Mouse (Mus musculus) mouse trophoblast stem cell (cell line): ENCODE measurements around the gene Tnni3k.
"Not testable (repeated sequence)": the region's sequence is repeated elsewhere in the genome, so short reads cannot be mapped to it uniquely, and the experiment has no call there.

Experiments
- in situ Hi-C, 2 experiments: fragments of 300-500 bp; cut with MseI, MboI; formaldehyde crosslinking; loops; 2 replicates in 1 of 2; 3 replicates in 1 of 2; pipeline ENCODE4 v1.15.1; 2025

Gene Tnni3k

DNA sequence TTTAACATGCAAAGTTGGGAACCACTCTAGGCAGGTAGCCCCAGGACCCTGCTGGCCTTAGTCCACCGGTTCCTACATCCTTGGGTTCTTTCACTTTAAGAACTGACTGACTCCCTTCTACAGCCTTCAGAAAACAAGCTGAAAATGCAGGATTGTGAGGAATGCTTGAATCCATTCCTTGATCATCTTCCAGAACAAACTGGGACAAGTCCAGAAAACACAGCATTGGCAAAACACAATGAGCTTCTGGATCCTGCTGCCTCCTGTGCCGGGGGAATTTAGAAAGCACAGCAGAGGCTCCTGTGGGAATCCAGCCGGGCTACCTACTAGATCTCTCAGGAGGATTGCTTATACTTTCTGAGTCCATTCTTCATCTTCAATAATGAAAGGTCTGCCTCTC lies 229.5 kb downstream of the Tnni3k start:
- in situ Hi-C loops: no loop called here

DNA sequence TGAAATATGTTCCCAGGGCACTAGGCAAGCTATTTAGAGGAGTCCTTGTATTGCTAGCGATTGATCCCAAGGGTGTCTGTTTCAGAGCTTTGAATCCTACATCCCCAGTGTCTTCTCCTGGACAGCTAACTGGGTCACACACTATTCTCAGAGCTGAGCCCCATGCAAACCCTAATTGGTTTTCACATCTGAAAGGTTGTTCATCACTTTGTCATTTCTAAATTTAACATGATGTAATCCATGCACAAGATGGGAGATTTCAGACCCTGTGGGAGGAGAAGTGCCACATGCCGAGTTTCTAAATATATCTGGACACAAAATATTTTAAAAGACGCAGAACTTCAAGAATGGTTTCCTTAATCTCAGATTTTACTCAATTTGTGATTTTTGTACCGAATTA lies 230.5 kb downstream of the Tnni3k start:
- in situ Hi-C loops: no loop called here

DNA sequence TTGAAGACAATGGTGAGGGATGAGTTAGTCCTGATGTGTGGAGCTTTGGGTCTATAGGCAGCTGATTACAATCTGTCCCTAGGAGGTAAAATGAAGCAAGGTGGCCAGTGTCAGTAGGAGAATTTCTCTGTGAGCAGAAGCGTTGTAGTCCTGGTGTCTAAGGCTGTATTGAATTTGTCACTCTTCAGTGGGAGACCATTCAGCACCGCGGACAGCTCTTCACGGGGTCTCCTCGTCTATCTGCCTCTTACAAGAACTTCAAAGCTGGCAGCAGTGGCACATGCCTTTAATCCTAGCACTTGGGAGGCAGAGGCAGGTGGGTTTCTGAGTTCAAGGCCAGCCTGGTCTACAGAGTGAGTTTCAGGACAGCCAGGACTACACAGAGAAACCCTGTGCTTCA lies 235.5 kb downstream of the Tnni3k start:
- in situ Hi-C loops: not testable (repeated sequence)

DNA sequence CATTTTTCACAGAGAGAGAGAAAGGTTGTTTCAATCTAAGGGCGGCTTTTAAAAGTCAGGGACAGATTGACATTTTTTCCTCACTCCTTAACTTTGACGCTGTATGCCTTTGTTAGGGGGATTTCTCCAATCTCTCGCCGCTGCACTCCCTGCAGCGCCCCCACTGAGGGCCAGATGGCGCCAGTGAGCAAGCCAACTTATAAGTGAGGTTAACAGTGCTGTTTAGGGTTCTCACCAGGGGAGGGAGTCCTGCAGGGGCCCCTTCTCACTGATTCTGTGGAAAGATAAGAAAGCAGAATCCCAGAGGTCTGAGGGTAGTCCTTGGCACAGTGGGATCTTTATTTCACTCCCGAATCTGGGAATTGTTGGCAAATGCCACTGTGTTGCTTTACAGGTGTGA lies 237.5 kb downstream of the Tnni3k start:
- in situ Hi-C loops: no loop called here

DNA sequence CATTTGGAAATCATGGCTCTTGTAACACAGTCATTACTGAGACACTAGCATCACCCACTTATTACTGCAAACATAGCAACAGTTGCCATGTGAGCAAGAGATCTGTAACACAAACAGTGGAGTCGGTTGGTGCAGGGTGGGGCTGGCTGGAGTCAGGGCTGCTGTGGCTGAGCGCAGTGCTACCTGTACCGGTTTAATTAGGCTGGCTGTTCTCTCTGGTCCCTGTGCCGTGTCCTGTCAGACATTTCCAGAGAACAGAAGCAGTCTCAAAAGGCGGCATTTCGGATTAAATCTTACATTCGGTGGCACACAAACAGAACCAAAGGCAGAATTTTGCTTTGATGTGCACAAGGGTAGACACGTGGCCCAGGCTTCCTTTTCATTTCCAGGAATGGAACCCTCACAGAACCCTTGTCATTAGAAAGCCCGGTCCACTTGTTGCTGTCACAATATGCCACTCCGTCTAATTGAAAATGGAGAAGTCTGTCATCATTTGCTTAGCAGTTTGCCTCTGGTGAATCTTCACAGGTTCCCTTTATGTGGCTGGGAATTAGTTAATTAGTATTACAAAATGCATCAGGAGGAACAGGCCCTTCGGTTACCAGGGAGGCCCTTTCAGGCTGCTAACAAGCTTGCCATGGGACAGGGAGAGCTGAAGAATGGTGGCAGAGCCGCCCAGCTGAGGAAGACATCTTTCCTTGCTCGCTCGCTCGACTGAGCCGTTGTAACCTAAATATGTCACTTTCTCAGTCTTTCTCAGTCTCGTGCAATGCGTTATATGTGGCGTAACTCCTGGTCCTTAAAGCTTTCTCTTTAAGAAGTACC lies 238.2 kb downstream of the Tnni3k start:
- in situ Hi-C loops: no loop called here

DNA sequence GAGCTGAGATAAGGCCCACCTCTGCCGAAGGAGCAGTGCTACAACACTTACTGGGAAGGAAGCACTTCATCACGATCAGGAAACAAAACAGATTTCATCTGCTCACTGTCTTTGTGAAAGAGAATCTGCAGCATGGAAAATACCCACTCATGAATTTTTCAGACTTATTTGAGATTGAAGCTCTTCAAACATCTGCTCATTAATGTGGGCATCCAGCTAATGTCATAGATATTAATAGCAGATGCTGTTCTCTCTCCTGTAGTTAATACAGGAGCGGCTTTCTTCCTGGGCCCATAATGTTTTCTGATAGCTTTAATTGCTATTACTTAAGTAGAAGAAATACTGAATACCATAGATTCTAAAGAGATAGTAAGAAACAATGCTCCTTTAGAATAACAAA lies 239.0 kb downstream of the Tnni3k start:
- in situ Hi-C loops: no loop called here

DNA sequence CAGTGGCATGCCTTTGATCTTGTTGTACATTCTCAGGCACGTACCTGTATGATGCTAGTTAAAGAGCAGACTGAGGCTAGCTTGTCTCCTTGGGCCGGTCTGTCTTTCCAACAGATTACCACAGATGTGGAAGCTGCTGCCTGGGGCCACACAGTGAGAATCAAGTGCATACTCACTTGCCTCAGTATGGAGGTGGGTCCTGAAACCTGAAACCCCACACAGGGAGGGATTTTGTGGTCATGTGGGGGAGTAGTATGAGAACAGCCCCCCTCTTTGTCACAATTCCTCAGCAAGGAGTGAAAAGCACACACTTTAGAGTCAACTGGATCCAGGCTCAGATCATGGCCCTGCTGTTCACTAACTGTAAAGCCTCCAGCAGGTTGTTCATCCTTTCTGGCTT lies 239.6 kb downstream of the Tnni3k start:
- in situ Hi-C loops: no loop called here

DNA sequence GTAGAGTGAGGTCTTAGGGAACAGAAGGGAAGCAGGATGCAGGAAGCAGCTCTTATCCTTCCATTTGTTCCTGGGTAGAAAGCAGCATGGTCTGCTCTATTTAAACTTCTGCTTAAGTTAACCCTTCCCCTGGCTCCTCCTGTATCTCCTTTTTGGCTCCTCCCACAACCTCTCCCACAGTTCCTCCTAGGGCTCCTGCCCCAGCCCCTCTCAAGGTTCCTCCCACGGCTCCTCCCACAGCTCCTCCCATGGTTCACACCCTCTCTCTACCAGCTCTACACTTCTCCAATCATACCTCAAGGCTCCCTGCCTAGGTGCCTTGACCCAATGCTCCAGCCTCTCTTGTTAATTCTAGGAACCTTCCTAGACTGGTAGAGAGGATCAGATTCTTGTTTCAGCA lies 242.3 kb downstream of the Tnni3k start:
- in situ Hi-C loops: no loop called here

DNA sequence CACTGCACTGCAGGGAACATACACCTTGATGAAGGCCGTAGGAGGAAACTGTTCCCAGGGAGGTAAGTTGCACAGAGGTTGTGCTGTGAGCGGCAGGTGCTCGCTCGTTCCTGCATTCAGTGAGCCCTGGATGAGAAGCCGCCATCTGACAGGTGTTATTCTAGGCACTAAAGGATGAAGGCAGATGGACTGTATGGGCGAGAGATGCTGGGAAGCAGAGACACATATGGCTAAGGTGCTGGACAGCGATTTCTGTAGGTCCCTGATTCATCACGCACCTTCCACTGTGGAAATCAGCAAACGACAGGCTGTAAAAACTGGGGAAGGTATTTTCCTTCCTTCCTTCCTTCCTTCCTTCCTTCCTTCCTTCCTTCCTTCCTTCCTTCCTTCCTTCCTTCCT lies 243.4 kb downstream of the Tnni3k start:
- in situ Hi-C loops: no loop called here

DNA sequence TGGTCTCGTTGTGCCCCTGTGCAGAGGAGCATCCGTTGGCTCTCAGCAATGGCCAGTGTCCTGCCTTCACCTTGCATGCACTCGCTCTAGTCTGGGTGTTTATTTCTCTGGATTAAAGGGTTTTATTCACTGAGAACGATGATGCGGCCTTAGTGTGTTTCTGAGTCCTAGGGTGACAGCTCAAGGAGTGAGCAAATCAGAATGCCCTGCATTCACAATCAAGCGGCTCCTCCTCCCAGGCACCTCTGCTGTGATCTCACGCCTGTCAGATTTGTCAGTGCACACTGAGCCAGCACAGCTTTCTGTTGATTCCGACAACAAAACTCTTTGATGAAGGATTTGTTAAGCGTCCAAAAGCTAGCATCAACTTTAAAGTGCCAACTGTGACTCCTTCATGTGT lies 243.9 kb downstream of the Tnni3k start:
- in situ Hi-C loops: no loop called here

DNA sequence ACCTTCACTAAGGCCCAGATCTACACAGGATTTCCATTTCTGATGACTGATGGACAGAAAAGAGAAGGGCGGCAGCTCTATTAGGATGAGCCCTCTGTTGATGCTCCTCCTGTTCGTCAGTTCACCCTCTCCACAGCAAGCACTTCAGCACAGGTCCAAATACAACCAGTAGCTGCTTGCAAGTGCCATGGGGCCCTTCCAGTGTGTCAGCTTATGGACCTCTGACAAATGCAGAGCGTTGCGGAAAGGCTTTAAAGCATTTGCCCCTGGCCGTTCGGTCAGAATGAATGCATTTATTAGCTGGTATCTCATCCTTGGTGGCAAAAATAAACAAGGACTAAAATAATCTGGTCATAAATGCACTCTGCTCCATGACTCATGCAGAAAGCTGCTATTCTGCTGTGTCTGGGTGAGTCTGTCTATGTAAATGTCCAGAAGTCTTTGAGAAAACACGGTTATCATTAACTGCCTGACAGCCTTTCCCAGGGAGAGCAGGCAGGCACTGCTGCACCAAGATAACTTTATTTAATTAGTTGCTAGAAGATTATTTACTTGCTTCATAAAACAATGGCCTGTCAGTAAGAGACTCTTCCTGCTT lies 244.8 kb downstream of the Tnni3k start:
- in situ Hi-C loops: no loop called here

DNA sequence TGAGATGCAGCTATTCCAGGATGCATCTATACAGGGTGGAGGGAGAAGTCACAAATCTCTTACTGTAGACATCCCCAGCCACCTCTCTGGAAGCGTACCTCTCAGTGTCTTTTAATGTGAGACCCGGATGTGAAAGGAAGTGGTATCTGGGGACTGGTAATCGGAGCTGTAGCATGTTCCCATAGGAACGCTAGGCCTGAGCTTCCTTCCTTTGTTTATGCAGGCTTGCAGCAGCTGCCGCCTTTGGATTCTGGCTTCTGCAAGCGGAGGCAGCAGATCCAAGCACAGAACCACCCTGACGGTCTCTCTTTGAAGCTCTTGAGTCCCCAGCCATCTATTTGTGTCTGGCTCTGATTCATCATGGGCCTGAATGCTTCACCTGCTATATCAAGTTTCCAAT lies 248.6 kb downstream of the Tnni3k start:
- in situ Hi-C loops: no loop called here

DNA sequence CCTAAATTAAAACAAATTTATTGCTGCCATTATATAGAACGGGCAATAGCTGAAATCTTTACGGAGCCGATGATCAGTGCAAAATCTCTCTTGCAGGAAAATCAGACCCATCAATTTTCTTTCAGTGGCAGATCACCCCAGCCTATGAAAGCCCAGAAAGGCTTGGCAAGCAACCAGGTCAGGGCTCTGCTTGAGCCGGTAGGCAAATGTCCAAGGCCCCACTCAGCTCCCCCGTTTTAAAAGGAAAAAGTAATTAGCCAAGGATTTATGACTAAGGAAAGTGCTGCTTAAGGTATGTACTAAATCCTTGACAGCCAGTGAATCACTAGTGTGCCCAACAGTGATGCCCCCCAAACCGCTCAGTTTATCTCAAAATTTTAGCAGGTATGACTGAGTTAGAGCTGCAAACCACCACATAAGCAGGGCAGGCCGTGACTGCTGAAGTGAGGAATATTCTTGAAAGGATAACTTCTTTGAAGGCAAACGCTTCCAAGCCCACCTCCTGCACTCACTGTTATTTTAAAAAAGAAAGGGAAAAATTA lies 254.2 kb downstream of the Tnni3k start:
- in situ Hi-C loops: no loop called here

DNA sequence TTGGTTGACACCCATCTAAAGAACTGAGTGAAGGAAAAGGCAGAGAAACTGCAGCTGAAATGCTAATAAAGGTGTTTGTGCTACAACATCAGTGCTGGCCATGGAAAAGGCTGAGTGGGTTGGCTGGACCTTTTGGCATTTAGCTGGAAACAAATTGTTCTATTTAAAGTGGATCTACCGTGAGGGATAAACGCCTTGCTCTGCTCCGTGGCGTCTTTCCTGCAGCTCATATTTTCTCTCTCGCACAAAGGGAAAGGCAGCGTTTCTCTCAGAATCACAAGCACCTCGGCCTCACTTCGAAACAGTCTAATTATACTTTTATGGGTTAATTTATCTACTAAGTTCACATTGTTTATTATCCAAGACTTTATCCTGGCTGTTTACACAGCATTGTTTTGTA lies 254.8 kb downstream of the Tnni3k start:
- in situ Hi-C loops: no loop called here

DNA sequence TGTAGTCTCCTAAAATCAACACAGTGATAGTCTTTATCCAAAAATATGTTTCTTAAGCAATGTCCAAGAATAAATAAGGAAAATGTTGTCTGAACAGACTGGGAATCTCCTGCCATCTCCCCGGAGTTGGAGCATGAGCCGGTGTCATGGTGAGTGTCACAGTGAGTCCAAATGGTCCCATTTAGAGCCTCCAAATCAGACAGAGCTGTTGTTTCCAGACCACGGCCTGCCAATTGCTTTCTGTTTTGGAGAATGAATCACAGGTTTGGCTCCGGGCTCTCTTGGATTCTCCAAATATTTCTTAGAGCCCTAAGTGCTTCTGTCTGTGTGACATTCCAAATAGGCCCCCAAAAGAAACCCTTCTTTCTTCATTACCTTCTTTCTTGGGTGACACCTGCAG lies 256.4 kb downstream of the Tnni3k start:
- in situ Hi-C loops: no loop called here

DNA sequence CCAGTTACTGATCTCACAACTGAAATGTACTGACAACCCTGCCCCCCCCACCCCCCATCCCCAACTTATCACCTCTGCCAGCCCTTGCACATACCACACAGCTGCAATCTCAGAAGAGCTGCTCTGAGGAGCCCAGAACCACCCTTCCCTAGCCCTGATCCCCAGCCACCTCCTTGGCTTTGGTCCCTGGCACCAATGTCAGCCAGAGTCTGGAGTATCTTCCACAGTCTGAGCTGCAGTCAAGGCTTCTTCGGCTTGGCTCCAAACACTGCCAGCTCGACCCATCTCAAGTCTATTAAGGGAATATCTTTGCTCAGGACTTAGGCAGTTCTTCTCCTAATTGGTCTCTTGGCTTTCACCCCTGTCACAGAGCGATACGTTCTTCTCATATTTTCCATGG lies 261.6 kb downstream of the Tnni3k start:
- in situ Hi-C loops: no loop called here

DNA sequence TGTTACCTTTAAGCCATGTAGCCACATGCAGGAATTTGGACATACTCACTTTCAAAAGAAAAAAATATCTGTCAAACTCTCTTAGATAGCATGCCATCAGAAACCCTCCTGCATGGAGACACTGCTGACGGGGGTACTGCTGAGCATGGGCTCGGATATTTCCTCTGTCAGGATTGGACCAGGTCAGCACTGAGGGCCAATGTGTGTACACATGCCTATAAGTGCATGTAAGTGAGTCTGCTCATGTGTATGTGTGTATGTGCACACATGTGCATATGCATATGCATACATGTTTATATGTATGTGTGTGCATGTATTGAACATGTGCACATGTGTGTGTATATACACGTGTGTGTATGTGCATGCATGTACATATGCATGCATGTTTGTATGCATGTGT lies 267.6 kb downstream of the Tnni3k start:
- in situ Hi-C loops: no loop called here

DNA sequence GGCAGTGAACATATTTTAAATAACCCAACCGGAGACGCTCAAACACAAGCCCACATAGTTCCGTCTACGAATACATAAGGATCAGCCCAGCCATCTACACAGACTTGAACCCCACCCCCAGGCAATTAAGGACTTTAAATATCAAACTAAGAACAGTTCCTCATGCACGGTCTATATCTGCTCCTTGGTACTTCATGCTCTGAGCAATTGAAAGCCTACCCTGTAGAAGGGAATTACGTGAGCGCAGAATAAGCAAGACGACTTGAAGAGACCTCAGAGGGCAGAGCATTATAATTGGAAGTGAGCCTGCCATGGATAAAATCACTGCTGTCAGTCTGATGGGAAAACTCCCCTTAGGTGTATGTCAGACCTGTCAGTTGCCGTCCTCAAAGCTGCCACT lies 268.9 kb downstream of the Tnni3k start:
- in situ Hi-C loops: no loop called here

DNA sequence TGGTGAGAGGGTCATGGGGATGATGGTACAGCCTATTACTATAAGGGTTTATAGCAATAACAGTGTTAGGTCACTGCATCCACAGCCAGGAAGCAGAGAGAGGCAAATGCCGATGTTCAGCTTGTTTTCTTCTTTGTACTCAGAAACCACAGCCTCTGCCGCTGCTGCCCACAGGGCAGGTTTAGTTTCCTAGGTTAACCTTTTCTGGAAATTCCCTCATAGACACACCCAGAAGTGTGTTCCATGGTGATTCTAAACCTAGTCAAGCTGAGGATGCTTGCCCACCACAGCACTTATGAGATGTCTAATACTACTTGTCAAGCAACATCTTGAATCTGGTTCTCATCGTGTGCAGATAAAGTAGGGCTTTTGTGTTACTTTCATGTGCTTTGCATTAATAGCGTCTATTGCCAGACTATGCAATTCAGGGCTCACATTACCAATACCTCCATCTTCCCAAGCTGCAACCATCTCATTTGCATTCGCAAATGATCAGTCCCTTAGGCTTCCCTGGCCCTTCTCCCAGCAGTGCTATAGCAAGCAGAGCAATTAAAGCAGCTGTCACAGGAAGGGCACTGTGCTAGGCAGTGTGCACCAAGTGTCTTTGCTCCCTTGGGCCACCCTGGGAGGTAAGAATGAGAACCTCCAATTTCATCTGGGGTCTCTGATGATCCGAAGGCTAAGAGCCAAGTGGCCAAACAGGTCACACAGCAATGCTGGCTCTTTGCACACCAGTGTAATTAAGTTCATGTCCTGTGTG lies 276.2 kb downstream of the Tnni3k start:
- in situ Hi-C loops: no loop called here

DNA sequence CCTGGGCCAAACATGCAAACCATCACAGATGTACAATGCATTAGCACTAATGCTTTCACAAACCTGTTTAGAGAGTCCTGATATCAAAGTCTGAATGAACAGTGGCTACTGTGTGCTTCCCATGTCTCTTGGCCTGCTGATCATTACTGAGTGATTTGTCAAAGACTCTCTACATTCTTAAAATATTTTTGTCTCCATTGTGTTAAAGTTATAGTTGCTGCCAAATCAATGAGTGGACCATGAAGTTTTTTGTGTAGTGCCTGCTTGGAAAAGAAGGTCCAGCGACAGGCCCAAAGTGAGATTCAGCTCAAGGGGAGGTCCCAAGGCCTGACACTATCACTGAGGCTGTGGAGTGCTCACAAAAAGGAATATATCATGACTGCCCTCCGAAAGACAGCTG lies 283.6 kb downstream of the Tnni3k start:
- in situ Hi-C loops: no loop called here

DNA sequence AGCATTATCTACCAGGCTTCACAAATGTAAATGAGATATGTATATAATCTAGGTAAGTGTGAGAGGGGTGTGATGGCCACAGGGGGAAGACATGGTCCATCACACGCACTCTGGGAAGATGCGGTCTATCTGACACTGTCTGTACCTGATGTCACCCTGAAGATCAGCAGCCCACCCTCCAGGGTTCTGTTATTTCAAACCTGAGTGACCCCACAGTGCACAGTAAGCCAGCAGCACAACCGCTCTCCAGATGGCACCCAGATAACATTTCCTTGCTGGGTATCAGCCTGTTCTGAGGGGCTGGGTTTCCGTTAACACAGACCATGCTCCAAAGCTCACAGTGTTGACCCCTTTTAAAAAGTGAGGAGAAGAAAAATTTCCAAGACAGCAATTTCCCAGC lies 288.9 kb downstream of the Tnni3k start:
- in situ Hi-C loops: no loop called here

DNA sequence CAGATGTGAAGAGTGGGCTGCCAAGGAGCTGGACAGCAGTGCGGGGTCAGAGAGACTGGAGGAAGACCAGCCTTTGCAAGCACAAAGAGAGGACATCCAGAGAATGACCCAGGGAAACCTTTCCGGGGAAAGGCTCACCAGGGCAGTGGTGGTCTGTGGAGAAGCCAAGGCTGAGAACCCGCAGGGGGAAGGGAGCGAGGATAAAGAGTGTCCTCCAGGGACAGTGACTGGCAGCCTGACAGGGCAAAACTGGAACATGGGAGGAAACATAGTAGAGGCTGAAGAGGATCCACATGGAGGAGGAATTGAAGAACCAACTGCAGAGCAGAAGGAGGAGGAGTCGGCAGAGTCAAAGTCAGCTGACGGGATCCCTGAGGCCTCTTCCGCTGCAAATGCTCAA lies 291.1 kb downstream of the Tnni3k start:
- in situ Hi-C loops: no loop called here

DNA sequence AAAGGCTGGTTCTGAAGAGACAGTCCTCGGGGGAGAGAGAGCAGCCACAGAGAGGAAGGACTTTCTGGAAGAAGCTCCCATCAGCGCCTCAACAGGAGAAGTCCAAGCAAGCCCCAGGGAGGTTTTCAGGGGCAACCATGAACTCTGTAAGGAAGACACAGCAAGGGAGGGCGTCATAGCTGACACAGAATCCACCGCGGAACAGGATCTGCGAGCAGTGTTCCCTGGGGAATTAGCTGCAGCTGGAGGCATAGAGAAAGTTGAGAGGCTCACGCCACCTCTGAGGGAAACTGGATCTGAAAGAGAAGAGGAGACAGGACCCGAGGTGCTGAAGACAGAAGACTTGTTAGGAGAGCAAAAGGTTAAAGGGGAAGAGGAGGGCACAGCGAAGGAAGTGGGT lies 291.8 kb downstream of the Tnni3k start:
- in situ Hi-C loops: no loop called here
